Mouse (Mus musculus) neural tube, embryonic 15.5 days (tissue): Measurements from ENCODE around the gene Dok5. TPM values are rescaled to one million over a fixed set of nuclear protein-coding genes. Genes with fewer than 3 reads are reported as not detected.

Experiments
- ATAC-seq: fragments of 200-750 bp; cut with Nextera tagmentation; 2 replicates; pipeline ENCODE4 v1.8.0; 2017; ENCODE audit warnings: mild to moderate bottlenecking, moderate TSS enrichment, moderate library complexity; ENCODE audit not compliant: low FRiP score
- H3K27ac ChIP-seq: fragments of 300-500 bp; sonication (generic); replicated peaks from 2 replicates; pipeline ENCODE4 v1.5.1; 2015; ENCODE audit warnings: mild to moderate bottlenecking, inconsistent platforms
- H3K27me3 ChIP-seq: fragments of 300-500 bp; sonication (generic); replicated peaks from 2 replicates; pipeline ENCODE4 v1.6.1; 2015; ENCODE audit warnings: inconsistent platforms
- H3K36me3 ChIP-seq: fragments of 300-500 bp; sonication (generic); 2 replicates; pipeline ENCODE4 v1.6.1; 2015; ENCODE audit warnings: inconsistent platforms
- H3K4me1 ChIP-seq: fragments of 300-500 bp; sonication (generic); 2 replicates; pipeline ENCODE4 v1.6.1; 2015; ENCODE audit warnings: inconsistent platforms
- H3K4me2 ChIP-seq: fragments of 300-500 bp; sonication (generic); 2 replicates; pipeline ENCODE4 v1.6.1; 2015; ENCODE audit warnings: inconsistent platforms, mild to moderate bottlenecking, moderate library complexity
- H3K4me3 ChIP-seq: fragments of 300-500 bp; sonication (generic); replicated peaks from 2 replicates; pipeline ENCODE4 v1.5.1; 2015; ENCODE audit warnings: mild to moderate bottlenecking, inconsistent platforms
- H3K9ac ChIP-seq: fragments of 300-500 bp; sonication (generic); replicated peaks from 2 replicates; pipeline ENCODE4 v1.6.1; 2015; ENCODE audit warnings: mild to moderate bottlenecking, inconsistent platforms
- H3K9me3 ChIP-seq: fragments of 300-500 bp; sonication (generic); replicated peaks from 2 replicates; pipeline ENCODE4 v1.6.1; 2016; ENCODE audit warnings: inconsistent platforms
- WGBS: fragments of 180-500 bp; shearing (Covaris S2); methylation state at CpG from one replicate; pipeline ENCODE4 v1.1.7; 2015; ENCODE audit warnings: mixed read lengths; 5-methylcytosine and 5-hydroxymethylcytosine counted together
- polyA plus RNA-seq: library from polyadenylated mRNA; unstranded; fragments of >200 nt; fragmentation: Nextera tagmentation; extraction: Ambion mirVana; gene quantifications from 2 replicates; pipeline ENCODE4 v1.2.1, GENCODE M21; 2015

Gene Dok5
- polyA plus RNA-seq, 1 experiment from 2014 or later, result 70.9 TPM

DNA sequence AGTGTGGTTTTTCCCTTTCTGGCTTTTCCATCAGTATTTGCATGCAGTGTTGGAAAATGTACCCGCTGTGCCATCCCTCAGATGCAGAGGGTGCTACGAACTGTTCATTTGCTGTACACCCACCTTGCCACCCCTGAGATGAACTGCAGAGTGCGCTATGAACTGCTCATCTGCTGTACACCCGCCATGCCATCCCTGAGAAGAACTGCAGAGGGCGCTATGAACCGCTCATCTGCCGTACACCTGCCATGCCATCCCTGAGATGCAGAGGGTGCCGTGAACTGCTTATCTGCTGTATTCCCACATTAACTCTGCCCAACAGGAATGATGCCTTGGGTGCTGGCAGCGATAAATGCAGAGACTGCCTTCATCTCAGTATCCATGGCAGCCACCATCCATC is 171.8 kb downstream of the Dok5 start:
- no peak overlapping the region for H3K9ac ChIP-seq
- H3K4me2 ChIP-seq, result no peak overlapping the region
- peaks cover 18% of the 10 kb centered on the region for H3K4me1 ChIP-seq
- no peak overlapping the region for H3K4me3 ChIP-seq
- peaks cover 3% of the 10 kb centered on the region; the same call in 1 of the 2 replicates for H3K9me3 ChIP-seq
- WGBS, result 97% methylated on average over 9 of the region's 9 CpGs
- H3K27ac ChIP-seq, result no peak overlapping the region
- H3K36me3 ChIP-seq, result no peaks in the 10 kb centered on the region
- ATAC-seq, result no peak
- H3K27me3 ChIP-seq, result no peaks in the 10 kb centered on the region

DNA sequence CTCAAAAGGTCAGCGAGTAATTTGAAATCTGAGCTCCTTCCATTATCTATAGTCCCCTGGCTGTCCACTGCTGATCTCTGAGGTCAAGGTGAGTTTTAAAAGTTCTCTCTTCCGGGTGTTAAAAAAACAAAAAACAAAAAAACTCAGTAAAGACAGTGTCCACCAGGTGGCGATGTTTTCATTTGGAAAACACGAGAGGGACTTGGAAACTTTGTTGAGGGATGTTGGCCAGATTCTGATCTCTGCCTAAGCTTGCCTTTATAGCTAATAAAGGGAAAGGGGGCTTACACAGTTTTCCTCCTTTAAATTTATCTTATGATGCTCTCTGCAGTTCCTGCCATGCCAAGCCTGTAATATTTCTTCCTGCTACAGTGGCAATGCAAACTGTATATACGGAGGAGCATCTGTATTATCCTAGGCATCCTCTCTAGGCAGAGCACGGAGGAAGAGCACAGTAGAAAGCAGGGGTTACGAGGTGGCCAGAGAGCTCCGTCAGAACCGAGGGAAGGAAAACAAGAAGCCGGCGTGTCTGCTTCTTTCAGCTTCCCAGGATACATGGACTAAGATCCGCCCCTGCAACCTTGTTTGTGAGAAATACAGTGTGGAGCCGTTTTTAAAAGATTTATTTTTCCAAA is 181.1 kb downstream of the Dok5 start:
- H3K36me3 ChIP-seq, result no peaks in the 10 kb centered on the region
- 43% methylated on average over 13 of the region's 13 CpGs for WGBS
- H3K4me3 ChIP-seq, result no peak overlapping the region
- peaks cover 8% of the 10 kb centered on the region for H3K4me1 ChIP-seq
- 0 out of 2 replicates have a peak overlapping the region, but pooled peaks have one; percentile 6 for H3K27ac ChIP-seq
- H3K9ac ChIP-seq, result no peak overlapping the region
- no peaks in the 10 kb centered on the region for H3K9me3 ChIP-seq
- no peaks in the 10 kb centered on the region for H3K27me3 ChIP-seq
- no peak for ATAC-seq
- H3K4me2 ChIP-seq, result no peak overlapping the region; the same call in 1 of the 2 replicates

DNA sequence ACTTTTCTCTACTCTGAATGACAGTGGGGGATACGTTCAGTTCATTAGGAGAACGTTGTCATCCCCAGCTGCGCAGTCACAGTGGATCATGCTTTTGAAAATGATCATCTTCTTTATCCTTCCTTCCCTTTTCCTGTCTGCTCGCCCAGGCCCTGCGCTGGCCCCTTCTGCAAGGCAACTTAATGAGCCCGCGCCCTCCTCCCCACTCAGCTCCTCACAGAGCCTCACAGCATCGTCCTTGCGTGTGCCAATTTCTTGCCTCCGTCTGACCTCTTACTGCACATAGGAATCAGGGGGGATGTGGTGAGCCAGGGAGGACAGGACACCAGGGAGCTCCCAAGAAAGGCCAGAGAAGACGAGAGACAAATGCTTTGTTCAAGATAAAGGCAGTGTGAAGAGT is 182.3 kb downstream of the Dok5 start:
- H3K9ac ChIP-seq, result no peak overlapping the region
- 72% methylated on average over 11 of the region's 11 CpGs for WGBS

DNA sequence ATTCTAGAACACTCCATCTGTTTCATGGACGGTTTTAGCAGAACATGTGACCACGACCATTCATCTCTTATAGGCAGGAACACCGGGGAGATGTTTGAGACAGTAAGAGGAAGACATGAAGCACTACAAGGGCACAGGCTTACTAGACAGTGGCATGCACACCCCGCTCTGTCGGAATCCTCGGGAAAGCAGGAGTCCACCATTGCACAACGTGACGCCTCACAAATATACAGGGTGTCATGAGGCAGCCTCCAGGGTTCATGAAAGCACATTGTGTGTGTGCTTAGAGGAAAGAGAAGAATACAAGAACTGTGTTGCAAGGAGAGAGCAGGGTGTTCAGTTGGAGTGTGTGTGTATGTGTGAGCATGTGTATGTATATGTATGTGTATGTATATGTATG is 184.0 kb downstream of the Dok5 start:
- no peaks in the 10 kb centered on the region for H3K9me3 ChIP-seq
- no peak overlapping the region for H3K27ac ChIP-seq
- H3K4me3 ChIP-seq, result no peak overlapping the region
- peaks cover 8% of the 10 kb centered on the region for H3K4me1 ChIP-seq
- no peak overlapping the region for H3K4me2 ChIP-seq
- no peak for ATAC-seq
- H3K27me3 ChIP-seq, result no peaks in the 10 kb centered on the region
- H3K36me3 ChIP-seq, result no peaks in the 10 kb centered on the region
- WGBS, result 91% methylated on average over 8 of the region's 8 CpGs
- H3K9ac ChIP-seq, result no peak overlapping the region

More for the DNA sequence above, 182.3 kb downstream of the Dok5 start:
- no peaks in the 10 kb centered on the region for H3K27me3 ChIP-seq
- no peaks in the 10 kb centered on the region for H3K9me3 ChIP-seq
- H3K36me3 ChIP-seq, result no peaks in the 10 kb centered on the region
- H3K4me2 ChIP-seq, result no peak overlapping the region
- no peak overlapping the region for H3K27ac ChIP-seq
- ATAC-seq, result no peak
- H3K4me3 ChIP-seq, result no peak overlapping the region
- H3K4me1 ChIP-seq, result peaks cover 8% of the 10 kb centered on the region

DNA sequence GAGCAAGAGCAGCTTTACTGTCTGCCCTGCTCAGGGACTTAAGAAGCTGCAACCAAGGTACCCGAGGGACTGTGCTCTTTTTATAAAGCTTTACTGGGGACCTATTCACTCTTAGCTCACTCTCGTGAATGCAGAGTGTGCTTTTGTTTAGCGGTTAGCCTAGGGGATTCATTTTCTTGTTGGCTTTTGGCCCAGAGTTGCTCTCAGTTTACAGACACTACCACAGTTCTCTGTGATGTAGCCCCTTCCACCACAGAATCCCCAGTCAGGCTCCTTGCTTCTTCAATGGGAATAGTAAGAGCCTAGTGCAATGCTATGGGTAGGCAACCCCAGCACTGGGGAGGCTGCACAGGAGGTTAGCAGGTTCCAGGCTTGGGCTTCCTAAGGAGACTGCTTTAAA is 190.7 kb downstream of the Dok5 start:
- Histone ChIP-seq H3K9ac (no peak overlapping the region), H3K27me3 (no peaks in the 10 kb centered on the region), H3K4me1 (peaks cover 8% of the 10 kb centered on the region), H3K9me3 (no peaks in the 10 kb centered on the region), H3K36me3 (no peaks in the 10 kb centered on the region), H3K27ac (no peak overlapping the region), H3K4me3 (no peak overlapping the region), H3K4me2 (no peak overlapping the region)
- peak; percentile 68; the same call in 1 of the 2 replicates for ATAC-seq
- 26% methylated on average over 3 of the region's 3 CpGs for WGBS

DNA sequence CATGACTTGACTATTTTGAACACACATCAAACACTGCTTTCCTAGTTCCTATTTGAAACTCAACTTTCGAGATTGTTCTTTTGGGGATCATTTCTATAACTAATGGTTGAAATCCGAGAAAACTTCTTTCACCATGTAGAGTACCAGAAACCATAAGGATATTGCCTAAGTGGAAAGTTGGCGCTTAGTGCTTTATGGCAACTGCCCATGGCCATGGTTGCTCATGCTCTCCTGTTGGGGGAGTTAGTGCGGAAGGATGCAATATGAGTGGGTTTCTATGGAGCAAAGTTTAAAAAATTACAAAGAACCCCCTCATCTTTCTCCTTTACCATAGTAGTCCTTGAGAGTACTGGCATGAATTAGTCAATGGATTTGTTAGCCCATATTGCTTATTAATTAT is 192.5 kb downstream of the Dok5 start:
- H3K36me3 ChIP-seq, result no peaks in the 10 kb centered on the region
- WGBS, result 90% methylated on average over 4 of the region's 4 CpGs
- H3K4me1 ChIP-seq, result peaks cover 8% of the 10 kb centered on the region
- H3K4me3 ChIP-seq, result no peak overlapping the region
- ATAC-seq, result no peak
- no peak overlapping the region for H3K9ac ChIP-seq
- no peaks in the 10 kb centered on the region for H3K9me3 ChIP-seq
- no peak overlapping the region for H3K4me2 ChIP-seq
- no peaks in the 10 kb centered on the region for H3K27me3 ChIP-seq
- H3K27ac ChIP-seq, result no peak overlapping the region

DNA sequence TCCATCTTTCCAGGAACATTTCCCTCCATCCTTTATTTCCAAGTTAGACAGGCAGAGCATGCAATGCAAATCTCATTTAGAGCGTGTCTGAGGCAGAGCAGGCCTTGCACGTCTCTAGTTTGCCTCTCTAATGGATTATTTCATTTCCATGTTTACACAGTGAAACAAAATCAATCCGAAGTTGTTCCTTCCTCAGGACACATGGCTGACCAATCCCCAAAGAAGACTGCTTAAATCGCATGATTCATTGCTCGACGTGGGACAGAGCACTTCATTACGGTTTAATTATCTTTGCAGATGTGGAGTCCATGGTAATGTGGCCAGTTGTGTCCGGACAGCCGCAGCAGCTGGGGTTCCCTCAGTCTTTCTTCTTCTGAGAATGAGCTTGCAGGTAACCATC is 194.6 kb downstream of the Dok5 start:
- no peak for ATAC-seq
- Histone ChIP-seq H3K4me3 (no peak overlapping the region), H3K4me1 (peaks cover 8% of the 10 kb centered on the region), H3K36me3 (no peaks in the 10 kb centered on the region), H3K27me3 (no peaks in the 10 kb centered on the region), H3K9me3 (no peaks in the 10 kb centered on the region), H3K9ac (no peak overlapping the region), H3K4me2 (no peak overlapping the region), H3K27ac (no peak overlapping the region)
- whole genome bisulfite sequencing, result 66% methylated on average over 9 of the region's 9 CpGs

Other genes starting within 250 kb of the Dok5 start
- gene Pfdn4, start 235.4 kb upstream of the Dok5 start, polyA plus RNA-seq, result 125 and 142 TPM in 2 replicates
- 0.12 TPM in 1 of 2 replicates, not detected in the other for gene Cyp24a1, start 234.7 kb upstream of the Dok5 start, polyA plus RNA-seq
- gene 4930470P17Rik, start 129.8 kb upstream of the Dok5 start, polyA plus RNA-seq, result 0.36 TPM in 1 of 2 replicates, not detected in the other